Mouse (Mus musculus) MEL (cell line): Measurements from ENCODE around the gene Tmem39b.

Experiments
- CHD1 ChIP-seq: IDR thresholded peaks from 2 replicates; pipeline ENCODE4 v1.6.1; 2012; ENCODE audit warnings: low read depth, mild to moderate bottlenecking, inconsistent platforms, low read length, improper control_type of control experiment
- CTCF ChIP-seq, 3 experiments: IDR thresholded peaks in 2 of 3; conservative IDR thresholded peaks in 1 of 3; 2 replicates each; pipeline ENCODE4 v1.5.1; 2011 to 2012; ENCODE audit warnings: low read length in 3 of 3, low read depth in 2 of 3, mild to moderate bottlenecking in 2 of 3, improper control_type of control experiment in 1 of 3, inconsistent platforms in 1 of 3, mixed read lengths in 1 of 3, moderate library complexity in 1 of 3; ENCODE audit not compliant: control insufficient read depth in 1 of 3, insufficient read depth in 1 of 3, poor library complexity in 1 of 3, severe bottlenecking in 1 of 3
- KAT2A ChIP-seq: conservative IDR thresholded peaks from 2 replicates; pipeline ENCODE4 v1.6.1; 2012; ENCODE audit warnings: low read depth, low read length, improper control_type of control experiment, inconsistent platforms
- MXI1 ChIP-seq: IDR thresholded peaks from 2 replicates; pipeline ENCODE4 v1.6.1; 2011; ENCODE audit warnings: mild to moderate bottlenecking, low read depth, low read length, improper control_type of control experiment
- NRF1 ChIP-seq: IDR thresholded peaks from 2 replicates; pipeline ENCODE4 v1.6.1; 2014; ENCODE audit warnings: low read depth, mild to moderate bottlenecking, inconsistent platforms, low read length, improper control_type of control experiment, moderate library complexity; ENCODE audit not compliant: poor library complexity, insufficient read depth, severe bottlenecking
- POLR2A ChIP-seq, 2 experiments: IDR thresholded peaks; 2 replicates each; pipeline ENCODE4 v1.6.1; 2011 to 2012; ENCODE audit warnings: low read length in 2 of 2, mild to moderate bottlenecking in 2 of 2, control low read depth in 1 of 2, improper control_type of control experiment in 1 of 2, low read depth in 1 of 2, moderate library complexity in 1 of 2; ENCODE audit not compliant: control insufficient read depth in 1 of 2, insufficient read depth in 1 of 2, poor library complexity in 1 of 2
- RCOR1 ChIP-seq: IDR thresholded peaks from 2 replicates; pipeline ENCODE4 v1.6.1; 2012; ENCODE audit warnings: low read depth, mild to moderate bottlenecking, inconsistent platforms, low read length, improper control_type of control experiment
- USF1 ChIP-seq: IDR thresholded peaks from 2 replicates; pipeline ENCODE4 v1.6.1; 2014; ENCODE audit warnings: low read depth, mild to moderate bottlenecking, inconsistent platforms, low read length, improper control_type of control experiment, moderate library complexity

DNA sequence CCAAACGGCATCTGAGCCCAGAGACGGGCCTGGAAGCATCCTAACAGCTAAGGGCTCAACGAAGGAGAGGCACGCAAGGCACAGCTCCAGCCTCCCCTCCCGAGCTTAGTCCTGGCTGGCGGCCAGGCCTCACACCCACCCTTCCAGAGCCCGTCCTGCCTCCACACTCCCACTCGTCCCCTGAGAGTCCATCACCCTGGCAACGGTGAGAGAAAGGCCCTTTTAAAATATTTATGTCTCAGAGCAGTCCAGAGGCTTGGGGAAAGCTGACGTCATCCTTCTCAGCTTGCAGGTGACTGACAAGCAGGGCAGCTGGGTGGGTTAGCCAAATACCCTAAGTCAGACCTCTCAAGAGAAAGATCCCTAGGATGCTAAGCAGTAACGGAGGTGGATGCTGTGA, 5.8 kb upstream of the Tmem39b start:
- no peak for TF ChIP-seq CHD1
- TF ChIP-seq CTCF (IDR thresholded peaks at IDR 0.05 in 2 of 3, conservative IDR thresholded peaks at IDR 0.05 in 1 of 3; ENCODE audit: control insufficient read depth in 1 of 3, insufficient read depth in 1 of 3, low read depth in 2 of 3, low read length in 3 of 3, poor library complexity in 1 of 3, severe bottlenecking in 1 of 3), result no peak
- TF ChIP-seq POLR2A (IDR thresholded peaks at IDR 0.05; ENCODE audit: control insufficient read depth in 1 of 2, insufficient read depth in 1 of 2, low read depth in 1 of 2, low read length in 2 of 2, poor library complexity in 1 of 2), result no peak
- no peak for TF ChIP-seq KAT2A
- no peak for TF ChIP-seq NRF1
- TF ChIP-seq RCOR1, result no peak
- no peak for TF ChIP-seq MXI1
- TF ChIP-seq USF1, result no peak
